Mouse (Mus musculus) myocyte (in vitro differentiated cells): ENCODE measurements around the gene Cyp17a1.

Source experiments
- CEBPB ChIP-seq: IDR thresholded peaks from 2 replicates; pipeline ENCODE4 v1.6.1; 2011; ENCODE audit warnings: mild to moderate bottlenecking, moderate library complexity; ENCODE audit not compliant: poor library complexity, insufficient read depth, severe bottlenecking
- E2F4 ChIP-seq: IDR thresholded peaks from one replicate; pipeline ENCODE4 v1.6.1; 2011; ENCODE audit warnings: mild to moderate bottlenecking, control low read depth, moderate library complexity; ENCODE audit not compliant: insufficient read depth
- MAX ChIP-seq: IDR thresholded peaks from one replicate; pipeline ENCODE4 v1.6.1; 2011; ENCODE audit warnings: low read depth, mild to moderate bottlenecking, control low read depth
- MYOD1 ChIP-seq, 3 experiments: IDR thresholded peaks; one replicate each; pipeline ENCODE4 v1.6.1; 2011; ENCODE audit warnings: control low read depth in 2 of 3, low read depth in 2 of 3, mild to moderate bottlenecking in 2 of 3, moderate library complexity in 1 of 3; ENCODE audit not compliant: insufficient read length in 2 of 3, control insufficient read depth in 1 of 3
- MYOG ChIP-seq, 3 experiments: IDR thresholded peaks; one replicate each; pipeline ENCODE4 v1.6.1; 2011; ENCODE audit warnings: control low read depth in 2 of 3, low read depth in 2 of 3, mild to moderate bottlenecking in 2 of 3; ENCODE audit not compliant: insufficient read length in 2 of 3, control insufficient read depth in 1 of 3, insufficient read depth in 1 of 3
- POLR2A ChIP-seq: IDR thresholded peaks from one replicate; pipeline ENCODE4 v1.6.1; 2011; ENCODE audit warnings: low read depth, mild to moderate bottlenecking, control low read depth, moderate library complexity; ENCODE audit not compliant: insufficient read length
- POLR2AphosphoS2 ChIP-seq: IDR thresholded peaks from one replicate; pipeline ENCODE4 v1.6.1; 2011; ENCODE audit warnings: low read depth, control low read depth; ENCODE audit not compliant: insufficient read length
- REST ChIP-seq: IDR thresholded peaks from one replicate; pipeline ENCODE4 v1.6.1; 2011; ENCODE audit warnings: mild to moderate bottlenecking, control low read depth, moderate library complexity; ENCODE audit not compliant: insufficient read depth, insufficient read length
- SRF ChIP-seq: IDR thresholded peaks from one replicate; pipeline ENCODE4 v1.6.1; 2011; ENCODE audit warnings: low read depth; ENCODE audit not compliant: control insufficient read depth, insufficient read length
- TCF12 ChIP-seq: IDR thresholded peaks from one replicate; pipeline ENCODE4 v1.6.1; 2011; ENCODE audit warnings: mild to moderate bottlenecking, control low read depth; ENCODE audit not compliant: poor library complexity, insufficient read depth, severe bottlenecking
- TCF3 ChIP-seq: IDR thresholded peaks from one replicate; pipeline ENCODE4 v1.6.1; 2011; ENCODE audit warnings: low read depth, control low read depth; ENCODE audit not compliant: insufficient read length
- USF1 ChIP-seq: IDR thresholded peaks from one replicate; pipeline ENCODE4 v1.6.1; 2011; ENCODE audit warnings: low read depth, mild to moderate bottlenecking, control low read depth, moderate library complexity

- TF ChIP-seq MAX: no peak
- TF ChIP-seq CEBPB: no peak
- no peak for TF ChIP-seq USF1
- no peak for TF ChIP-seq POLR2A
- no peak for TF ChIP-seq TCF12
- TF ChIP-seq REST: no peak
- no peak for TF ChIP-seq MYOG (IDR thresholded peaks at IDR 0.05; ENCODE audit: control insufficient read depth in 1 of 3, insufficient read depth in 1 of 3, insufficient read length in 2 of 3, low read depth in 2 of 3)
- TF ChIP-seq E2F4: no peak
- TF ChIP-seq SRF: no peak
- TF ChIP-seq POLR2AphosphoS2: no peak
- no peak for TF ChIP-seq MYOD1 (IDR thresholded peaks at IDR 0.05; ENCODE audit: control insufficient read depth in 1 of 3, insufficient read length in 2 of 3, low read depth in 2 of 3)
- TF ChIP-seq TCF3: no peak
Measured at GRCm38 (mm10) chr19:46647254-46647653, 25.7 kb downstream of the Cyp17a1 start.
